Mouse (Mus musculus): ENCODE results near the gene Nek9. TPM values are rescaled to one million over a fixed set of nuclear protein-coding genes. Genes with fewer than 3 reads are reported as not detected.

Nek9 gene
- total RNA-seq, 1 experiment = 20.4 TPM

DNA sequence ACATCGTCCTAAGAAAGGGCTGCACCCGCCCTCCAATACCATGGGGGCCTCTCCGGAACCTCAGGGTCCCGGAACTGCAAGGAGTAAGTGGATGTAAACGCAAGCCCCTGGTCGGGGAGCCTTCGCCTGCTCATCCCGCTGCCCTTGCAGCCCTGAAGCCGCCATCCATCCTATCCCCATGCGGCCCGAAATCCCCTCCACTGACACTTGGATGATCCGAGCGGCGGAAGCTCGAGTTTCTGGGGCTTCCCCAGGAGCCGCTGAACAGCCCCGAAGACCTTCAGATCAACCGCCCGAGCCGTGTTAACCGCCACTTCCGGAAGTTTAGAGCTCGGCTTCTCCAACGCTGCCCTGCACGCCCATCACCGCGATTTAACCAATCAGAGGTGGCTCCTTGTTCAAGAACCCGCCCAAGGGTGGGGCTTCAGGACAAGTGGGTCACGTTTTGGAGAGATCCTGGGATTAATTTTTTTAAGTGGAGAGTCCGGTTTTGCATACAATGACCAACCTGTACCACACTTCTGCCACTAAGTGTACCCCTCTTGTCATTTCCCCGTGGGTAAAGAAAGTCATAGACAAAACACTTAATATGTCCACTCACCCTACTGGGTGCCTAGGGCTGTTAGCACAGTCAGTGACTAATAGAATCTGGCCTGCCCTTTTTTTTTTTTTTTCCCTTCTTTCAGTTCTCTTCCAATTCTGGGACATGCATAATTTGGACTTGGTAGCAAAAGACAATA lies 58.9 kb downstream of the Nek9 start:
- H3K9me3 ChIP-seq (ENCODE audit: control insufficient read depth, insufficient read depth, low read depth, low read length) = no peaks in the 10 kb centered on the region
- TF ChIP-seq ZNF384 (IDR thresholded peaks at IDR 0.05; ENCODE audit: low read depth, low read length) (peak; percentile 94), HCFC1 (IDR thresholded peaks at IDR 0.05; ENCODE audit: borderline replicate concordance, insufficient read depth, low read length) (no peak), CHD2 (IDR thresholded peaks at IDR 0.05; ENCODE audit: low read depth, low read length) (peak; percentile 92), ZC3H11A (IDR thresholded peaks at IDR 0.05; ENCODE audit: borderline replicate concordance, low read depth, low read length) (no peak)
- peak overlapping the region; percentile 93 for H3K9ac ChIP-seq (ENCODE audit: insufficient read depth, low read depth, low read length, poor library complexity, severe bottlenecking)
- in situ Hi-C loops (cut with MboI; ENCODE audit: low sequenced_read_pairs in 2 of 2, unreplicated experiment in 2 of 2) = no loop called here
- H3K36me3 ChIP-seq (ENCODE audit: control insufficient read depth, insufficient read depth, low read length, poor library complexity, severe bottlenecking) = peaks cover 7% of the 10 kb centered on the region; the same call in 1 of the 2 replicates
- peaks cover 2 to 3% of the 10 kb centered on the region in 2 experiments; a peak in 2 of 4 replicates for H3K4me1 ChIP-seq (ENCODE audit: control insufficient read depth in 2 of 2, insufficient read depth in 2 of 2, low read length in 2 of 2, poor library complexity in 1 of 2)
- H3K4me3 ChIP-seq (ENCODE audit: insufficient read depth in 1 of 2, low read depth in 1 of 2, low read length in 2 of 2, poor library complexity in 1 of 2, severe bottlenecking in 1 of 2) = peak overlapping the region; percentile 90 to 93
- peak; percentile 98 for DNase-seq (ENCODE audit: low read depth, low spot score)
- peak overlapping the region; percentile 53 for H3K27ac ChIP-seq (ENCODE audit: insufficient read depth, low read depth, low read length, poor library complexity, severe bottlenecking)

DNA sequence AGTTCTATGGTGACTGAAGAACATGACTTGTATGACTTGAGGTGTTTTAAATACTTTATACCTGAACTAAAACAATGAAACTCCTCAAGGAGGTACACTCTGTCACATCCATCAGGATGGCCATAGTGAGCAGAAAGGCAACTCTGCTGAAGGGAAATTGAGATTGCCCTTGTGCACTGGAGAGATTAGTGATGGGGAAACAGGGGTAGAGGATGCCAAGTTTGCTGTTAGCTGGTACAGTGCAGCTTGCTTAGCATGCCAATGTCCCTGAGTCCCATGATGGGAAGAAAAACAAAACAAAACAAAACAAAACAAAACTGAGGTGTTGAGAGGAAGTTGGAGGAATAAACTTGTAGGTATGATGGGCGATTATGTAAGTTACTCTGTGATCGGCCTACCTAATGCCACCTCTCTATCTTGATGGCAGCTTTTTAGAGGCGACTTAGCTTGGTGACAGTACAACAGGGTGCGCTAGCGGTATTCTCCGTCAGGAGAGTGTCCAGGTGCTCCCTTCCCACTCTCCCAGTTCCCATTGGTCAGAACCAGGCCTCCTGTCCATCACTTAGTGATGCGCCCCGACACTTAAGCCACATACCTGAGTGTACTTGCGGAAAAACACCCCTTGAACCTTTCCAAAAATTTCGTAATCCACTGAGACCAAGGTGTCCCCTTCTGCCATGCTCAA lies 59.6 kb downstream of the Nek9 start:
- in situ Hi-C loops (cut with MboI; ENCODE audit: low sequenced_read_pairs in 2 of 2, unreplicated experiment in 2 of 2) = no loop called here

DNA sequence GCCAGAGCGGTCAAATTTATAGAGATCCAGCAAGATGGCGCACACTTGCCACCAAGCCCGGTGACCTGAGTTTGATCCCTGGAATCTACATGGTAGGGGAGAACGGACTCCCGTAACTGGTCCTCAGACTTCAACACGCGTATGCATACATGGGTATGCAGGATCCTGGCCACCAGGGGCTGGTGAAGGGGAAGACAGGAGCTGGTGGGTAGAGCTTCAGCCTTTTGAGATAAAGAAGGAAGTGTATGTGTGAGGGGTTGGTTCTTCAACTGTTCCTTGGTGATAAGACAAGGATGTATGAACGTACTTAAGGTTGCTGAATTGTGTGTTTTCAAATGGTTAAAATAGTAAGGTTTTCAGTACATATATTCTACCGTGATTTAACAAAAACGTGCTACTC lies 60.2 kb downstream of the Nek9 start:
- TF ChIP-seq MAFK (IDR thresholded peaks at IDR 0.05; ENCODE audit: insufficient read depth, low read depth, low read length) (no peak), ZNF384 (IDR thresholded peaks at IDR 0.05; ENCODE audit: low read depth, low read length) (no peak), HCFC1 (IDR thresholded peaks at IDR 0.05; ENCODE audit: borderline replicate concordance, insufficient read depth, low read length) (no peak), ZC3H11A (IDR thresholded peaks at IDR 0.05; ENCODE audit: borderline replicate concordance, low read depth, low read length) (no peak), CHD2 (IDR thresholded peaks at IDR 0.05; ENCODE audit: low read depth, low read length) (no peak)
- H3K4me1 ChIP-seq (ENCODE audit: control insufficient read depth in 2 of 2, insufficient read depth in 2 of 2, low read length in 2 of 2, poor library complexity in 1 of 2) = peaks cover 2 to 3% of the 10 kb centered on the region in 2 experiments; a peak in 3 of 4 replicates
- no peak for DNase-seq (ENCODE audit: low read depth, low spot score)
- peaks cover 7% of the 10 kb centered on the region; the same call in 1 of the 2 replicates for H3K36me3 ChIP-seq (ENCODE audit: control insufficient read depth, insufficient read depth, low read length, poor library complexity, severe bottlenecking)
- no peaks in the 10 kb centered on the region for H3K9me3 ChIP-seq (ENCODE audit: control insufficient read depth, insufficient read depth, low read depth, low read length)
- H3K27ac ChIP-seq (ENCODE audit: insufficient read depth, low read depth, low read length, poor library complexity, severe bottlenecking) = no peak overlapping the region
- no peak overlapping the region for H3K4me3 ChIP-seq (ENCODE audit: insufficient read depth in 1 of 2, low read depth in 1 of 2, low read length in 2 of 2, poor library complexity in 1 of 2, severe bottlenecking in 1 of 2)
- H3K9ac ChIP-seq (ENCODE audit: insufficient read depth, low read depth, low read length, poor library complexity, severe bottlenecking) = no peak overlapping the region
- in situ Hi-C loops (cut with MboI; ENCODE audit: low sequenced_read_pairs in 2 of 2, unreplicated experiment in 2 of 2) = no loop called here

More for the DNA sequence above, 59.6 kb downstream of the Nek9 start:
- Histone ChIP-seq H3K27ac (ENCODE audit: insufficient read depth, low read depth, low read length, poor library complexity, severe bottlenecking) (no peak overlapping the region), H3K4me3 (ENCODE audit: insufficient read depth in 1 of 2, low read depth in 1 of 2, low read length in 2 of 2, poor library complexity in 1 of 2, severe bottlenecking in 1 of 2) (peak overlapping the region; percentile 90 to 93), H3K36me3 (ENCODE audit: control insufficient read depth, insufficient read depth, low read length, poor library complexity, severe bottlenecking) (peaks cover 7% of the 10 kb centered on the region; the same call in 1 of the 2 replicates), H3K9me3 (ENCODE audit: control insufficient read depth, insufficient read depth, low read depth, low read length) (no peaks in the 10 kb centered on the region), H3K9ac (ENCODE audit: insufficient read depth, low read depth, low read length, poor library complexity, severe bottlenecking) (peak overlapping the region; percentile 93), H3K4me1 (ENCODE audit: control insufficient read depth in 2 of 2, insufficient read depth in 2 of 2, low read length in 2 of 2, poor library complexity in 1 of 2) (peaks cover 2 to 3% of the 10 kb centered on the region in 2 experiments; a peak in 2 of 4 replicates)
- TF ChIP-seq ZC3H11A (IDR thresholded peaks at IDR 0.05; ENCODE audit: borderline replicate concordance, low read depth, low read length) = no peak
- no peak for TF ChIP-seq ZNF384 (IDR thresholded peaks at IDR 0.05; ENCODE audit: low read depth, low read length)
- TF ChIP-seq MAFK (IDR thresholded peaks at IDR 0.05; ENCODE audit: insufficient read depth, low read depth, low read length) = no peak
- TF ChIP-seq CHD2 (IDR thresholded peaks at IDR 0.05; ENCODE audit: low read depth, low read length) = no peak
- no peak for TF ChIP-seq HCFC1 (IDR thresholded peaks at IDR 0.05; ENCODE audit: borderline replicate concordance, insufficient read depth, low read length)
- no peak for DNase-seq (ENCODE audit: low read depth, low spot score)

DNA sequence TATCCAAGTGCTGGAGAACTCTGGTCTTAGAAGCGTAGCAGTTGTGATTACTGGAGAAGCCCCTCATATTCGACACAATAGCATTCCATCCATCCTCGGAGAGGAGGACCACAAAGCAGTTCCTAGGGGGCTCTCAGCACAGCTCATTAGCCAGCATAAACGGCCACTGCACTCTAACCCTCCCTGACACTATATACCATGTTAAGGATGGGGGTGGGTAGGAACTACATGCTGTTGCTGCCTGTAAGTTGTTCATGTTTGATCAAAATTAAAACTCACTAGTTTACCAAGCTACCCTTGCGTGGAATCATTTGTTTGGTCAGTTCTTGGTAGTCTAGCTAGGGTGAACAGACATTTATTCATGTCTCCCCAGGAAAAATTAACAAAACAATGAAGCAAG lies 62.9 kb downstream of the Nek9 start:
- TF ChIP-seq MAFK (IDR thresholded peaks at IDR 0.05; ENCODE audit: insufficient read depth, low read depth, low read length) = no peak
- in situ Hi-C loops (cut with MboI; ENCODE audit: low sequenced_read_pairs in 2 of 2, unreplicated experiment in 2 of 2) = no loop called here

More for the DNA sequence above, 62.9 kb downstream of the Nek9 start:
- Histone ChIP-seq H3K27ac (ENCODE audit: insufficient read depth, low read depth, low read length, poor library complexity, severe bottlenecking) (no peak overlapping the region), H3K9me3 (ENCODE audit: control insufficient read depth, insufficient read depth, low read depth, low read length) (no peaks in the 10 kb centered on the region), H3K4me3 (ENCODE audit: insufficient read depth in 1 of 2, low read depth in 1 of 2, low read length in 2 of 2, poor library complexity in 1 of 2, severe bottlenecking in 1 of 2) (no peak overlapping the region), H3K36me3 (ENCODE audit: control insufficient read depth, insufficient read depth, low read length, poor library complexity, severe bottlenecking) (peaks cover 7% of the 10 kb centered on the region; the same call in 1 of the 2 replicates), H3K9ac (ENCODE audit: insufficient read depth, low read depth, low read length, poor library complexity, severe bottlenecking) (no peak overlapping the region), H3K4me1 (ENCODE audit: control insufficient read depth in 2 of 2, insufficient read depth in 2 of 2, low read length in 2 of 2, poor library complexity in 1 of 2) (peaks cover 8 to 12% of the 10 kb centered on the region in 2 experiments)
- no peak for DNase-seq (ENCODE audit: low read depth, low spot score)

Measured in ES-E14 (cell line).